Mouse (Mus musculus) adipose tissue, adult 10 weeks (tissue): ENCODE measurements around the gene Txlnb. TPM values are rescaled to one million over a fixed set of nuclear protein-coding genes. Genes with fewer than 3 reads are reported as not detected.

Experiments used
- polyA plus RNA-seq: library from polyadenylated mRNA; stranded (reverse); fragments of 350-450 nt; fragmentation: Illumina TruSeq; extraction: RNeasy Lipid Tissue Mini Kit (QIAGEN cat#74804); gene quantifications from one replicate; pipeline ENCODE4 v1.2.3, GENCODE M21; 2014; ENCODE audit warnings: low read depth, low replicate concordance

Txlnb gene
- polyA plus RNA-seq, result 0.10 TPM

GRCm38 (mm10) chr10:17795767-17796631, at the start of gene Txlnb:
Gene Txlnb (plus strand): TSS chr10:17796226.

Other genes starting within 250 kb of the Txlnb start
- 36.5 TPM for gene Cited2, start 73.0 kb upstream of the Txlnb start, polyA plus RNA-seq
- 18.3 TPM for gene Heca, start 151.8 kb downstream of the Txlnb start, polyA plus RNA-seq
- gene Abracl, start 227.1 kb downstream of the Txlnb start, polyA plus RNA-seq, result 166 TPM